Mouse (Mus musculus): ENCODE measurements around the gene Kbtbd12.
A peak's percentile ranks its signal among the peaks of the same experiment; 100 is the strongest.

The Kbtbd12 gene

DNA sequence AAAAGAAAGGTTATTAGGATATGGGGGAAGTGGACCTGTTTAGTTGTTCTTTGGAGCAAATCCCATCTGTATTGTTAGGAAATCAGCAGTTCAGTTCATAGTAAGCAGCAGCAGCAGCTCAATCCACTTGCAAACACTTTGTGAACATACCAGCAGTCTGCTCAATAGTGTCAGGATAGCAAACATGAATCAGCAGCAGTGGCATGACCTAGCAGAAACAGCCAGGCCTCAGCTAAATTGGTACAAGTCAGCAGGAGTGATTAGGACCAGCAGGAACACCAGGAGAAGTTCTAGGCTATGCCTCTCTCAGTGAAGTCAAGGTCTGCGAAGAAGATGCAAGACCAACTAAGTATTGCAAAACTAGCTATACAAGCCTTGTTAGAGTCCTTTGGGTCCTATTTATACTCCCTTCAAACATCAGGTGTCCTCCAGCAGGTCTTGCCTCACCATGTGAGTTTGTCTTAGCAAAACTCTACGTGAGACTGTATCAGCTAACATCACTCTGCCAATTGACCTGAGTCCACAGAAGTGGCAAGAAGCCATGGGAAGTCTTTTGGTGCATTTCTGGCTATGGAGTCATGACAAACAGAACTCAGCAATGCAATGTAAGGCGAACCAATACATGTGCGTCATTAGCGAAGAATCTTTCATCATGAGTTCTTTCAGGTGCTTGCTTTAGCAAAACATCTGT, at the start of gene Kbtbd12:
Gene Kbtbd12 (minus strand): TSS at position 340 of the 691 bp plus-strand sequence.
- DNase-seq: no peak

DNA sequence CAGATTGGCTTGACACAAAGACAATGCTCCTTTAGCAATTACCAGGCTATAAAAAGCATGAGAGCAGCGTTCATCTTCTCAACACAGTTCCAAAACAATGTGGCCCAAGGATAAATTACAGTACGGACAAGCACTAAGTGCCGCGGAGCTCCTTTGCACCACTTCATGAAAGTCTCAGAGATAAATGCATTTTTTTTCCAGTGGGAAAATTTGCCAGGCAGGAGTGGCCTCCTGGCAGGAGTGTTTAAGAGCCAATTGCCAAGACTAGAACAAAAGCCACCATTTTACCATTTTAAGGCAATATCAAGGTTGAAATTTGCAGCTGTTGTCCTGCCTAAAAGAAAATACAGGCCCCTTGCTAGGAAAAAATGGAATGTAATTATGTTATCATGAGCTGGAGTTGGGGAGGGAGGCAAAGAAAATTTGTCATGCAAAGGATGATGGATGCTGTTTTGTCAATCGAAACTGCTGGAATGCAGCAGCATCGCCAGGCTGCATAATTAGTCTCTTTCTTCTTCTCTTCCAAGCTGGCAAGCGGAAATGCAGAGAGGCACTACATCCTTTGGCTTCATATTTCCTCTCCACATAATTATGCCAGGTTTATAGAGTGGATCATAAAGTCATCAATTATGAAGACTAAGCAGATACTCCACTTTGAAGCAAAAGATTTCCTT, 45.8 kb upstream of the Kbtbd12 start:
- DNase-seq: no peak

DNA sequence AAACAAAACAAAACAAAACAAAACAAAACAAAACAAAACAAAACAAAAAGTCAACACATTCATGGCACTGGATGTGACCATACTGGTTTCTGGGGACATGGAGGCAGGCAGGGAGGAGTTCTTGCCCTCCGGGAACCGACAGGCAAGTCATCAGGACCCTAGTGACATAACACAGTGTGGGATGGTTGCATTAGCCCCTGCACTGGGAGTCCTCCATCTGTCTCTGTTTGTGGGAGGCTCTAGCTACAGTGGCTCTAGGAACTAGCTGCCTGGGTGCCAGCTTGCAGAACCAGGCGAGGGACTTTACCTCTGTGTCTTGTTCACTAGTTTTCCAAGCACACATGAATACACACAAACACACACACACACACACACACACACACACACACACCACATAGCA, 43.3 kb upstream of the Kbtbd12 start:
- DNase-seq: no peak

DNA sequence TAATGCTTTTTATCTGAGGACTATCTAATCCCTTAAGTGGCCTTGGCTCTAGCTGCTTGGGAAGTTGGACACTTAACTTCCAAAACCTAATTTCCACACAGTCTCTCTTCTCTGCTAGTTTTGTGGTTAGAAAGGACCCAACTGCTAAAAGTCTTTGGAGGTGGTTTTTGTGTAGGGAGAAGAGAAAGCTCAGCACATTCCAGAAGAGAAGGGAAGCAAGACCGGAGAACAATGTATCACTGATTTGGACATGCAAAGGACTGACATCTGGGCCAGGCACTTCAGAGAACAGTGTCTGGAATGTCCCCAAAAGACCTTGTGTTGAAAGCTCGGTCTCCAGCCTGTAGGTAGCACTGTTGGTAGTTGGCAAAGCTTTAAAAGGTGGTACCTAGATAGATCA, 40.0 kb upstream of the Kbtbd12 start:
- DNase-seq: no peak

DNA sequence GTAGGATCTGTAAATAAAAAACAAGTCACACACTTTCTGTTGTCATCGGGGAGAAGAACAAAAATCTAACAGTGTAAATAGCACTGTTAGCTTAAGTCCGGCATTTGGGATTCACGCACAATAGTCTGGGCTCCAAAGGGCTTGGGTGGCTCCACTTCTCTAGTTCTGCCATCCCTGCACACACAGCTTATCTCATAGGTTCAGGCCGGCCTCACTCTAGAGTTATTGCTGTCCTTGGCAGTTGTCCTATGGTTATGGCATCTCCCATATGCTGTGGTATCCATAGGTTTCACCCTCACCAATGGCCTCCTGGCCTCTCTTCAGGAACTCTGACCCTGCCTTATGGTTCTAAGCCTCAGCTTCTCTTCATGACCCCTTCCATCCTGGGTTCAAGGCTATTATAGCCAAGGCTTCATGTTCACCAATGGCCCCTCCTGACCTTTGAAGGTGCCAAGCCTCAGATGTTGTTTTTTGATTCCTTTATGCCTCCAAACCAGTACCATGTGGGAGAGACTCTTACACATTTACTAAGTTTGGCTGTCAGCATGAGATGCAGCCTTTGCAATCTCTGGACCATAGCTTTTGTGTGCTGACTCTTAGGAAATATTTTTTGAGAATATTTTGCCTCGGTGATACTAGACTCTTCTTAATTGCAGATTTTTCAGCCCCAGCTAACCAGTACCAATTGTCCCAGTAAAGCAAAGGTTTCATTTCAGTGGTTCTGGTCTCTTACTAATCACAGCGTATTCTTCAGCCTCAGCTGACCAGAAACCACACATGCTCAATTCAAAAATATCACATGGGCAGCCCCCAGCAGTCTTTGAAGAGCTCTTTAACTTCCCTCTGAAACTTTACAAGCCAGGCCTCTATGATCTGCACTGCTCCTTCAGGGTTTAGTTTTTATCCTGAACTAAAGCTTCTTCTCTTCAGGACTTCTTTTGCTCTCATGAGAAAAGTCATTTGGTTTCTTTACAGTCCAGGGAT, 39.3 kb upstream of the Kbtbd12 start:
- DNase-seq: no peak

DNA sequence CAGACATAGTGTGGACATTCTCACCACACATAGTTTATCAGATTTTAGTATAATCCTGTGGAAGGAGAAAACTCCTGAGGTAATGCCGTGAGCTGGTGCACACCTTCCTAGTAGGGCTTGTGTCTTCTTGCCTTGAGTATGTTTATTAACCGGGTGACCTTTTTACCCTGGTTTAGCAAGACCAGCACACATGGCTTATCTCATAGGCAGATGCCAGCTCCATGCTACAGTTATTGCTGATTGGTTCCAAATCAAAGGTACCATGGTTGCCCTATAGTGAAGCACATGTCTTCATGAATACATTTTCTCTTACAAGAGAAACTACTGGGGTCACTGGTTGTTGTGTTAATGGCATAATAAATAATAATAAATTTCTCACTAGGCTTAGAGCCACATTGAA, 38.1 kb upstream of the Kbtbd12 start:
- no peak for DNase-seq

DNA sequence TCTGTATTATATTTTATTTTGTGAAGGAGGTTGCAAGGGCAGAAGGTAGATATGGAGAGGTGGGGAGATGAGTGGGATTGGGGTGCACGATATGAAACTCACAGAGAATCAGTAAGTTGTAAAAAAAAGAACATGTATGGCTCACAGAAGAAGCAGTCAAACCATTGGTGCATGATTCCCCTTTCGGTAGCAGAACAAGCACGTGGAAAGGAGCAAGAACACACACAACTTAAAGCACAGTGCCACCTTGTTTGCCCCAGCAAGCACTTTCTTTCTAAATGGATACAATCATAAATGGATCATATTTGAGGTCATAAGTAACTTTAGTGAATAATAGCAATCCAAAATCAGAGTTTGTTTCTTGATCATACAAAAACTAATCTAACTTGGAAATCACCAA, 24.5 kb upstream of the Kbtbd12 start:
- no peak for DNase-seq

DNA sequence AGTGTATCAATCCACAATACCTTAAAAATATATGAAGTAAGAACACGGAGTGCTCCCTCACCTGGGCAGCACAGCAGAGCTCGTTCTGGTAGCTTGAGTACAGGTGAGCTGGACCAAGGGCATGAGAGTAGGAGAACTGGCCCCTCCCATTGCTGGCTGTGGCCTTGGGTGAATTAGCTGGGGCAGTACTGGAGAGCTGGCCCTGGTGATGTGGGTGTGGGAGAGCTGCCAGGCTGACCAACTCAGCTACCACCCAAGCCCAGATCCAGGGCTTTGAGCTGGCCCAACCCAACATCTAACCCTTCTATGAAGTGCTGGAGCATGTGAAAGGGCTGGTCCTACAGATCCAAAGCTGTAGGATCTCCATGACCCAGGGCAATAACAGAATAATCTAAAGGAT, 23.9 kb upstream of the Kbtbd12 start:
- no peak for DNase-seq

DNA sequence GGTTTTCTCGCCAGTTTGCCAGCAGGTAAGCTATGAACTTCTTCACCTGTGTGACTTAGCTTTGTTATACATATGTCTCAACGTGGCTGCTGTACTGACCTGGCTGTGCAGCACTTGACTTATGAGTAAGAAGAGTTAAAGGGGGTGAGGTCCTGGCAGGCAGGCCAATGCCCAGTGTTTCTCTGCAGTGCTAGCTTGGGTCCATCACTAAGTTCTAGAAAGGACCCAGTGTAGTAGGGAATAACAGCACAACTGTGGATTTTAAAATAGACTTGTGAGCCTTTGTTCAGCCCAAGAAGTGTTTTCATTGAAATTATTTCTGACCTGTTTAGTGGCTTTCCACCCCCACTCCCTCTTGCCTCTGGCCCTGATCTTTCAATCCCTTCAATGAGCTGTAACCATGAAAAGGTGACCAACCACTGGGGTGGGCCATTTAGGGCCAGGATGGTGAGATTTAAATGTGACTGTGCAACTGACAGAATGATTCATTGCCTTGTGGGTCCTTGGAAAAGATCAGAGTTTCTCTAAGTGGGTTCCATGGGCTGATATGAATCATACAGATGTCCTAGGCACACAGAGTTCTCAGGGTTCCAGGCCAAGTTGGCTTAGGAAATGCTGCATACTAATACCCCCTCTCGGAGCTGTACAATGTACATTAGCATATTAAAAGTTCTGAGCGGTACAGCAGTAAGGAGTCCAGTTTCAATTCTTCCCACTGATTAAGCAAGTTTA, 10.0 kb upstream of the Kbtbd12 start:
- no peak for DNase-seq

DNA sequence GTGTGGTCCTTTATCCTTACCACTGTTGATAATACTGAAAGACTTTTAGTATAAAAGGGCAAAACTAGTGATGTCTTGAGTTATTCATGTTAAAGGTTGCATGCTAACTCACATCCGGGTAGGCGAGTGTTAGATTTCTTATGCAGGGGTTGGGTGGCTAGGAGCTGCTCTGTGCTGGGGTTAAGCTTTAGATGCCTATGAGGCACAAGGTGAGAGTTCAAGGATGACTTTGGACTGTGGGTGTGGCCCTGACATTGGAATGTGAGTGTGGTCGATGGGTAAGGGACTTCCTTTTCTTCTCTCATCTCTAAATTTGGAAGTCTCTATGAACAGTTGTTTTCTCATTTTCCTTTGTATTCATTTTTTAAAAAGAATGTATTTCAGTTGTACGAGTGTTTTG, 7.0 kb upstream of the Kbtbd12 start:
- no peak for DNase-seq

DNA sequence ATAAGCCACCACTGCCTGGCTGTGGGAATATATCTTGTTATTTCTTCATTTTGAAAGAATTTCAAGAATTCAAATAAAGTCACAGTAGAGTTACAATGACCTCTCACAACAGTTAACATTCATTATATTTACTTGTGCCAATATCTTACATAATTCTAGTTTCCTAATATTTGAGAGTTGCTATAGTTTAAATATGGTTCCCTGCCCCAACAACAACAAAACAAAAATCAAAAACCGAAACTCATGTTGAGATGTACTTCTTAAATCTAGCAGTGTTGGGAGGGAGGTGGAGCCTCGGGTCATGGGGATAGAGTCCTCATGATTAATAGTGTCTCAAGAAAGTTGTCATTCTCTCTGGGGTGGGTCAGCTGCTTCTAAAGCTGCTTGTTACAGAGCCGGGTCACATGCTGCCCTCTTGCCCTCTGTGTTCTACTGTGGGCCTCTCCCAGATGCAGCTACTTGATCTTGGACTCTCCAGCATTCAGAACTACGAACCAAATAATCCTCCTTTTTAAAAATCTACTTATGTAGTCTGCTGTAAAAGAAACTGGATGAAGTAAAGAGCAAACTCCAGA, 3.7 kb upstream of the Kbtbd12 start:
- DNase-seq: no peak

DNA sequence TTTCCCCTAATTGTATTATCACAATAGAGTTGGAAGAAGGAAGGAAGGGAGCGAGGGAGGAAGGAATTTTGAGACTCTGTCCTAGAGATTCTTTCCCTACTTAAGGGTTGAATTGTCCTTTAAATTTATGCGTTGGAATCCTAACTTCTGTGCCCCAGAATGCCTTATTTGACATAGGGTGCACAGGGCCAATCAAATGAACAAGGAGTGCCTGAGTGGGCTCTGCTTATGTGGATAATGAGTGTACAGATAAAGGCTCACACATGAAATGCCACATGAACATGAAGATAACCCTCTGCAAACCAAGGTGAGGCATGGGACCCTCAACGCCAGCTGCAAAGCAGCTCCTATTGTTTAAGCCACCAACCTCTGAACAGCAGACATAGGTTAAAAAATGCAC, 2.6 kb upstream of the Kbtbd12 start:
- DNase-seq: no peak

DNA sequence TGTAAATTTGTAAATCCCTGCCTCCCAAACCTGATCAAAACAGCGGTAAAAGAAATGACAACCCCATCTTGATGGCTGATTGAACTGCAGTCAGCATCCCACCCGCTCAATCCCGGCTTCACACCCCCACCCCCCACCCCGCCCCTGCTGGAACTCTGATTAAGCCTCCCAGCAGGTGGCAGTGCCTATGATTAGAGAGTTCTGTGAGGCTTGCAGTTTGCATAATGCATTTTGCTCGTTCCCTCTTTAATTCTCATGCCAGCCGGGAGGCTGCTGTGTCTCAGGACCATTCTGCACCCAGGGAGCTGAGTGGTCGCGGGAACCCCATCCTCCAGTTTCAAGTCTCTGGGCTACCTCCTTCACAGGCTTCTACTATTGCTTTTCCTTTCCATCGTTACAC, 2.2 kb upstream of the Kbtbd12 start:
- DNase-seq: peak; percentile 55

DNA sequence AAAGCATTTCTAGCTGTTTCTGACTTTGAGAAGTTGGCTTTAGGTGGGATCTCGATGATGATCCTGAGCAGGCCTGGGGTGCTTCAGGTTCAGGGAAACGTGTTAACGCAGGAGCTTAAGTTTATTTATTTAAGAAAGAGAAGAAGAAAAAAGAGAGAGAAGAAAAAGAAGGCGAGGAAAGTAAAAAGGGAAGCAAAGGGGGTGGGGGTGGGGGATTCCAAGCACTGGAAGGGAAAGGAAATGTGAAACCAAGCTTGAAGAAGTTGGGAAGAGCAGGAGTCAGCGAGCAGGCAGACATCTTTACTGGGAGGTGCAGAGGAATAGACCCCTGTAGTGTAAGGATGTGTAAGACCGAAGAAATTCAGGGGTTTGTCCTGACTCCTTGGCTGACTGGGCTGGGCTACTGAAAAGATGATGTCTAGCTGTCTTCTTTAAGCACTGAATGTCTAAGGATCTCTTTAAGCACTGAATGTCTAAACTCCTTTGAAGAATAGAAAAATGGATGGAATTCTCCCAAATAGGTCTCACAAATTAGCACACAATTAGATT, 1.7 kb upstream of the Kbtbd12 start:
- no peak for DNase-seq

DNA sequence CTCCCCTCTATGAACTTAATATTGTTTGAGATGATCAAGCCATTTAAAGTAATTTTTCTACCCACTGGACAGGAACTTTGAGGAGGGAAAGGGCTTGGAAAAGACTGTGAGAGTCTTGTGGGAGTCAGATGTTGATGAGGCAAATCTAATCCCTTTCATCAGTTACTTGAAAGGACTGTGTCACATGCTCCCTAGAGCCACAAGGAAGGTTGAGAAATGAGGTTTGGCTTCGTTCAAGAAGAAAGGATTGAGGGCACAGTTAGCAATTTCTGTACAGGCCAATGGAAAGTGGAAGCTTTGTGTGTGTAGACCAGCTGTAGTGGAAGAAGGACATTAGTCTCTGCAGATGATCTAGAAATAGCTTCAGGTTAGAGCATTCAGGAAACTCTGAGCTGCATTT, 1.2 kb upstream of the Kbtbd12 start:
- no peak for DNase-seq

DNA sequence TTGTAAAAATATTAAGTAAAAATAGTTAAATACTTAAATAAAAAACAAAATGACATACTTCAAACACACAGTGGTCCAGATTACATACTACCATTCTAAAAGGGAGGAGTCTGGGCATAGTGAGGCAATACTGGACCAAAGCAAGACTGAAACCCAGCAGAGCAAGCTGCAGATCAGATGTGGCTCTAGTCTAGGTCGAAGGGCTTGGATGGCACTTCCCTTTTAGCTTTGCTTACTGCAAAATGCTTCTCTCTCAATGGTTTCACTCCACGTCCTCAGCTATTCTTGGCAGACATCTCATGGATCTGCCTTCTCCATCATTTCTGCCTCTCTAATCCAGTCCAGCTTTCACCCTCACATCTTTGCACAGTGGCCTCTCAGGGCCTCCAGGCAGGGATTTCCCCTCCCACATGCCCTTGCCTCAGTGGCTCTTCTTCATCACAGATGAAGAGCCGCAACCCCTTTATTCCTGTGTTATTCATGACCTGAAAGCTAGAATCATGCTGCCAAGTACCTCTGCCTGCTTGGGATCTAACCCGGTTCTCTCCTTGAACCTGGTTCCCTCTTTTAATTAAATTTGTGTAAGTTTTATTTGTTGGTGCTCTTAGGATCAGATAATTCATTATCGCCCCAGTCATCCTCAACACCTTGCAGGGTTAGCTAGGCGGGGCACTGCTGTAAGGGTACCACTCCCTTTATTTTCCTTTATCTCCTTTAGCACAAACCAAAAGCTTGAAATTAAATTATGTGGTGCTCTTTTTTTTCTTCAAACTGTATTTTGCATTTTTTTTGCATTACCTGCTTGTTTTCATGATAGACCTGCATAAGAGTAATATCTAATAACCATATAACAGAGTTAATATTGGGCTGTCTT, 1.6 kb downstream of the Kbtbd12 start:
- DNase-seq: no peak

DNA sequence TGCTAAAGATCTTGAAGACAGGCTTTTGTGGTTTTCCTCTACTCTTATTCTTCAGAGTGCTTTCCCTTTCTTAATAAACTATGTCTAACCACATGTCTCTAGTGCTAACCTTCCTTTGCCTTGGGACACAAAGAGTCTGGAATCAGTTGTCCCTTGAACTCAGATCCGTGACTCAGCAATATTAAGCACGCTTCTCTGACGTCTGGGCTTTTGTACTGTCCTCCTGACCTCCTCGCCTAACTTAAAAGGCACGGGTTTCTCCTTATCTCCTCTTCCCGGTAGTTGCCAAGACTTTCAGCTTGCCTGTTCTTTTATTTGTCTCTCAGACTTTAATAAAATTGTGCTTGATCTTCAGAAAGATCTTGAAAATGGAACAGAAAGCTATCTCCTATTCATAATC, 6.5 kb downstream of the Kbtbd12 start:
- no peak for DNase-seq

DNA sequence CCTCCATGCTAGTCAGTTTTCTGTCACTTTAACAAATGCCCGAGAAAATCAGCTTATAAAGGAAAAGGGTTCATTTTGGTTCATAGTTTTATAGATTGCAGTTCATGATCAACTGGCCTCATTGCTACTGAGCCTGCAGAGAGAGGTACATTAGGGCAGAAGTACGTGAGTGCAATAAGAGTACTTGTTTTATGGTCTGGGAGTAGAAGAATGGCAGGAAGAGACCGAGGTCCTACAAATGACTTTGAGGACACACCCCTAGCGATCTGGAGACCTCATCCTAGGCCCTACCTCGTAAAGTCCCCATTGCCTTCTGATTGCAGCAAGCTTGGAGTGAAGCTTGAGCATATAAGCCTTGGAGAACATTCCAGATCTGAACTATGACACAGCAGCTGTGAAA, 7.2 kb downstream of the Kbtbd12 start:
- no peak for DNase-seq

DNA sequence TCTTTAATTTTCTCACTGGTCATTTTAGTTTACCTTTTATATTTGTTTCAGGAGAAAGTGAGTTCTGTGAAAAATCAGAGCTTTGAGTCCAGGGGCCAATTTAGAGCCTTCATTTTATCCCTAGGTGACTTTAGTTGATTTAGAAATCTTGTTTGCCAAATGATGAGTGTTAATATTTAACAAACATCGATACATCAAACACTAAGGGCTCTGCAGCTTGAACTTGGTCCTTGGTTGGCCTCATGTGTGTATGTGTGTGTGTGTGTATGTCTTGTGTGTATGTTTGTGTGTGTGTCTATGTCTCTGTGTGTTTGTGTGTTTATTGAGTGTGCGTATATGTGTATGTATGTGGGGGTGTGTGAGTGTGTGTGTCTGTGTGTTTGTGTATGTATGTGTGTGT, 7.9 kb downstream of the Kbtbd12 start:
- DNase-seq: no peak

DNA sequence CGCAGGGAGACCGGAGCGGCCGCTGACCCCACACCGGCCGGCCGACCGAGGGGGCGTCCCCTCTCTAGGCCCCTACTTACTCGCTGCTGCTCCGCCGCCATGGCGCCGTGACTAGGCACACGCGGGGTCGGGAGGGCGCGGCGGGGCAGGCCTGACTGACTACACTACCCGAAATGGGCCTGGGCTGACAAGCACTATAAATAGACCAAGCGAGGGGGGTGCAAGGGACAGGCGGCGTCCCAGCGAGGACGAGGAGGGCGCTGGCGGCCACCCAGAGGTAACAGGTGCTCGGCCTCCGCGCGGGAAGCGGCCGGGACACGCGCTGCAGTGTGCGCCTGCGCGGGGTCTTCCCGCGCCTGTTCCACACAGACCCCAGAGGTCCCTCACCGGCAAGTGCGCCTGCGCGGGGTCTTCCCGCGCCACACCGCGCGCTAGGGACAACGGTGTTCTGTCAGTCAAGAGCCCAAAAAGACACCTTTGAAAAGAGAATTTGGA, 10.4 kb downstream of the Kbtbd12 start:
- peak; percentile 48 for DNase-seq

DNA sequence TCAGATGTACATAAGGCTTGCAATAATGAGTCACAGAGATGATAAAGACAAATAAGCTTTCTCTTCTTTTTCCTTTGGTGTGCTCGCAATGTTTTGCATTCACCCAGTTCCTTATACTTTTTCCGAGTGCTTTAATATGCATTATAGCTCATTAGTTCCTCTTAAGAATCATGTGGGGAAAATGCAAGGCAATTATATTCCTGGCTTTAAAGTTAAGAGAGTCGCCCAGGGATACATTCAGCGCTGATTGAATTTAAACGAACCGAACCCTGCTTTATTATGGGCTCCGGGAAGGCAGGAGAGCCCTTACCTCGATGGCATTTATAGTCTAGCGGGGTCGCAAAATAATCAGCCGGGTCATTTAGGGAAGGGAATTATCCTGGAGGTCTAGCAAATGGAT, 10.8 kb downstream of the Kbtbd12 start:
- no peak for DNase-seq
